Mouse (Mus musculus) limb, embryonic 14.5 days (tissue): ENCODE results near the gene Rtl1. TPM values are rescaled to one million over a fixed set of nuclear protein-coding genes. Genes with fewer than 3 reads are reported as not detected.

Experiments used
- ATAC-seq: fragments of 200-750 bp; cut with Nextera tagmentation; 2 replicates; pipeline ENCODE4 v1.8.0; 2017; ENCODE audit warnings: low read depth, moderate number of reproducible peaks, moderate TSS enrichment; ENCODE audit not compliant: low FRiP score
- DNase-seq: peaks from one replicate; pipeline ENCODE4 v3.0.0-alpha.2; 2015; ENCODE audit warnings: low spot score
- H3K27ac ChIP-seq: fragments of 300-500 bp; sonication (generic); replicated peaks from 2 replicates; pipeline ENCODE4 v1.5.1; 2014; ENCODE audit warnings: low read depth, mild to moderate bottlenecking, low read length, moderate library complexity, mixed read lengths
- H3K27me3 ChIP-seq: fragments of 300-500 bp; sonication (generic); 2 replicates; pipeline ENCODE4 v1.6.1; 2014; ENCODE audit warnings: low read length, mixed read lengths; ENCODE audit not compliant: control insufficient read depth, insufficient read depth
- H3K36me3 ChIP-seq: fragments of 300-500 bp; sonication (generic); 2 replicates; pipeline ENCODE4 v1.6.1; 2014; ENCODE audit warnings: mild to moderate bottlenecking, low read length, moderate library complexity, mixed read lengths; ENCODE audit not compliant: control insufficient read depth, insufficient read depth
- H3K4me1 ChIP-seq: fragments of 300-500 bp; sonication (generic); 2 replicates; pipeline ENCODE4 v1.6.1; 2014; ENCODE audit warnings: antibody characterized with exemption, low read length, mixed read lengths; ENCODE audit not compliant: control insufficient read depth, insufficient read depth
- H3K4me2 ChIP-seq: fragments of 300-500 bp; sonication (generic); replicated peaks from 2 replicates; pipeline ENCODE4 v1.6.1; 2014; ENCODE audit warnings: low read depth, mild to moderate bottlenecking, low read length, moderate library complexity; ENCODE audit not compliant: severe bottlenecking
- H3K4me3 ChIP-seq: fragments of 300-500 bp; sonication (generic); replicated peaks from 2 replicates; pipeline ENCODE4 v1.5.1; 2014; ENCODE audit warnings: low read length
- H3K9ac ChIP-seq: fragments of 300-500 bp; sonication (generic); 2 replicates; pipeline ENCODE4 v1.6.1; 2014; ENCODE audit warnings: mild to moderate bottlenecking, low read depth, low read length, moderate library complexity; ENCODE audit not compliant: severe bottlenecking
- H3K9me3 ChIP-seq: fragments of 300-500 bp; sonication (generic); 2 replicates; pipeline ENCODE4 v1.6.1; 2016; ENCODE audit warnings: low read length; ENCODE audit not compliant: control insufficient read depth
- POLR2A ChIP-seq: fragments of 200-500 bp; IDR thresholded peaks from 2 replicates; pipeline ENCODE4 v1.8.0; 2012; ENCODE audit warnings: inconsistent platforms, mild to moderate bottlenecking, moderate library complexity, borderline replicate concordance; ENCODE audit not compliant: insufficient read depth, insufficient read length; ENCODE audit errors: extremely low read depth
- whole genome bisulfite sequencing: fragments of 180-500 bp; shearing (Covaris S2); extraction: QIAGEN DNeasy Blood & Tissue Kit; methylation state at CpG from one replicate; pipeline ENCODE4 v1.1.7; 2014; 5-methylcytosine and 5-hydroxymethylcytosine counted together
- polyA plus RNA-seq, 2 experiments: library from polyadenylated mRNA; depleted of rRNA in 1 of 2; stranded (reverse) in 1 of 2; unstranded in 1 of 2; fragments of >200 nt; fragmentation: Nextera tagmentation in 1 of 2; extraction: Ambion mirVana in 1 of 2; gene quantifications; 2 replicates each; pipeline versions ENCODE4 v1.2.1 to v1.2.3; 2012 to 2014

The Rtl1 gene
- polyA plus RNA-seq, 2 experiments, result 4.2 to 6.6 TPM

- Histone ChIP-seq H3K4me3 (no peak overlapping the region), H3K36me3 (peaks cover 46% of the 10 kb centered on the region), H3K9me3 (peaks cover 16% of the 10 kb centered on the region), H3K4me1 (no peaks in the 10 kb centered on the region), H3K4me2 (no peak overlapping the region), H3K27ac (no peak overlapping the region), H3K27me3 (no peaks in the 10 kb centered on the region), H3K9ac (no peak overlapping the region; the same call in 1 of the 2 replicates)
- DNase-seq, result no peak
- WGBS, result 63% methylated on average over 30 of the region's 30 CpGs
- no peak for ATAC-seq
- no peak for TF ChIP-seq POLR2A
Measured at GRCm38 (mm10) chr12:109545875-109546732, 54.0 kb downstream of the Rtl1 start.

GRCm38 (mm10) chr12:109543281-109543923, 56.7 kb downstream of the Rtl1 start:
- Histone ChIP-seq H3K36me3 (peaks cover 30% of the 10 kb centered on the region), H3K27ac (no peak overlapping the region), H3K4me2 (no peak overlapping the region), H3K9me3 (peaks cover 30% of the 10 kb centered on the region), H3K9ac (no peak overlapping the region), H3K4me1 (no peaks in the 10 kb centered on the region), H3K4me3 (no peak overlapping the region), H3K27me3 (no peaks in the 10 kb centered on the region)
- WGBS, result 83% methylated on average over 4 of the region's 4 CpGs
- DNase-seq, result no peak
- no peak for TF ChIP-seq POLR2A
- ATAC-seq, result no peak

- TF ChIP-seq POLR2A, result no peak
- Histone ChIP-seq H3K36me3 (peaks cover 25% of the 10 kb centered on the region), H3K27me3 (no peaks in the 10 kb centered on the region), H3K4me1 (no peaks in the 10 kb centered on the region), H3K4me3 (peak overlapping the region; percentile 59), H3K9me3 (peaks cover 36% of the 10 kb centered on the region), H3K4me2 (peak overlapping the region; percentile 44), H3K9ac (peak overlapping the region; percentile 83; the same call in 1 of the 2 replicates), H3K27ac (no peak overlapping the region)
- WGBS, result 37% methylated on average over 17 of the region's 17 CpGs
- ATAC-seq (peak; percentile 32), DNase-seq (peak; percentile 88)
Measured at GRCm38 (mm10) chr12:109542635-109543249, 57.4 kb downstream of the Rtl1 start.

GRCm38 (mm10) chr12:109542011-109542410, 58.1 kb downstream of the Rtl1 start:
- DNase-seq, result no peak
- Histone ChIP-seq H3K36me3 (peaks cover 18% of the 10 kb centered on the region), H3K4me3 (peak overlapping the region; percentile 59), H3K4me2 (peak overlapping the region; percentile 44), H3K4me1 (no peaks in the 10 kb centered on the region), H3K9me3 (peaks cover 42% of the 10 kb centered on the region), H3K27me3 (no peaks in the 10 kb centered on the region), H3K9ac (peak overlapping the region; percentile 83), H3K27ac (peak overlapping the region; percentile 83)
- no peak for TF ChIP-seq POLR2A
- no peak for ATAC-seq
- whole genome bisulfite sequencing, result 30% methylated on average over 14 of the region's 14 CpGs

- peak overlapping the region; percentile 44 for H3K4me2 ChIP-seq
- peaks cover 13% of the 10 kb centered on the region for H3K36me3 ChIP-seq
- H3K9me3 ChIP-seq, result peaks cover 42% of the 10 kb centered on the region
- H3K27ac ChIP-seq, result peak overlapping the region; percentile 83
- no peak for TF ChIP-seq POLR2A
- no peaks in the 10 kb centered on the region for H3K4me1 ChIP-seq
- WGBS, result 48% methylated on average over 16 of the region's 16 CpGs
- DNase-seq (no peak), ATAC-seq (no peak)
- no peaks in the 10 kb centered on the region for H3K27me3 ChIP-seq
- peak overlapping the region; percentile 83 for H3K9ac ChIP-seq
- H3K4me3 ChIP-seq, result peak overlapping the region; percentile 59
Measured at GRCm38 (mm10) chr12:109541540-109541899, 58.6 kb downstream of the Rtl1 start.
